Mouse (Mus musculus) midbrain, embryonic 10.5 days (tissue): ENCODE measurements around the gene Slc25a47. TPM values are rescaled to one million over a fixed set of nuclear protein-coding genes. Genes with fewer than 3 reads are reported as not detected.
A peak's percentile ranks its signal among the peaks of the same experiment; 100 is the strongest.

Source experiments
- DNase-seq: peaks from one replicate; pipeline ENCODE4 v3.0.0-alpha.2; 2017; ENCODE audit warnings: low spot score
- H3K27ac ChIP-seq: fragments of 300-500 bp; sonication (generic); replicated peaks from 2 replicates; pipeline ENCODE4 v1.5.1; 2016; ENCODE audit warnings: mild to moderate bottlenecking
- H3K27me3 ChIP-seq: fragments of 300-500 bp; sonication (generic); 2 replicates; pipeline ENCODE4 v1.6.1; 2016; ENCODE audit warnings: low read depth, mild to moderate bottlenecking; ENCODE audit not compliant: poor library complexity, severe bottlenecking
- H3K36me3 ChIP-seq: fragments of 300-500 bp; sonication (generic); 2 replicates; pipeline ENCODE4 v1.6.1; 2016; ENCODE audit warnings: mild to moderate bottlenecking, moderate library complexity
- H3K4me1 ChIP-seq: fragments of 300-500 bp; sonication (generic); 2 replicates; pipeline ENCODE4 v1.6.1; 2016
- H3K4me3 ChIP-seq: fragments of 300-500 bp; sonication (generic); 2 replicates; pipeline ENCODE4 v1.5.1; 2016; ENCODE audit warnings: mild to moderate bottlenecking, moderate library complexity
- H3K9me3 ChIP-seq: fragments of 300-500 bp; sonication (generic); replicated peaks from 2 replicates; pipeline ENCODE4 v1.6.1; 2016; ENCODE audit warnings: mild to moderate bottlenecking
- WGBS: fragments of 180-500 bp; shearing (Covaris S2); methylation state at CpG from one replicate; pipeline ENCODE4 v1.1.7; 2016; 5-methylcytosine and 5-hydroxymethylcytosine counted together
- polyA plus RNA-seq: library from polyadenylated mRNA; unstranded; fragments of >200 nt; fragmentation: Nextera tagmentation; extraction: Ambion mirVana; gene quantifications from 2 replicates; pipeline ENCODE4 v1.2.1, GENCODE M21; 2016

Gene Slc25a47
- polyA plus RNA-seq, 1 experiment from 2014 or later = 11.7 TPM

DNA sequence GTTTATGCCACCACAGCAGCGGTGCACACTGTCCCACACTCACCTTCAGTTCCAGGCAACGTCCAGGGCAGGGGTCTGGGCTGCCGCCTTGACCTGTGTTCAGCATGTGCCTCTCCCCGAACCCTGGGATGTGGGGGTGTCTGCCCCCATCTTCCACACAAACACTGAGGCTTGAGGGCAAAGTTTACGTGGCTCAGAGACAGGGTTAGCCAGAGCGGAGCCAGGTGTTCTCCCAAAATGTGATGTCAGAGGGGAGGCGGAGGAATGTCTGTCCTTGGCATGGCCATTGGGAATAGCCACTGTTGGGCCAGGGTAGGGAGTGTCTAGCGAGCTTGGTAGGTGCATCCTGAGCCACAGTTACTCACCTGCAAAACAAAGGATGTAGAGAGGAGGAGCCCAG, 17.0 kb downstream of the Slc25a47 start:
- Histone ChIP-seq H3K36me3 (peaks cover 17% of the 10 kb centered on the region), H3K27ac (no peak overlapping the region), H3K4me3 (no peak overlapping the region), H3K27me3 (no peaks in the 10 kb centered on the region), H3K9me3 (no peaks in the 10 kb centered on the region), H3K4me1 (peaks cover 11% of the 10 kb centered on the region)
- 91% methylated on average over 8 of the region's 8 CpGs for WGBS
- DNase-seq = no peak

DNA sequence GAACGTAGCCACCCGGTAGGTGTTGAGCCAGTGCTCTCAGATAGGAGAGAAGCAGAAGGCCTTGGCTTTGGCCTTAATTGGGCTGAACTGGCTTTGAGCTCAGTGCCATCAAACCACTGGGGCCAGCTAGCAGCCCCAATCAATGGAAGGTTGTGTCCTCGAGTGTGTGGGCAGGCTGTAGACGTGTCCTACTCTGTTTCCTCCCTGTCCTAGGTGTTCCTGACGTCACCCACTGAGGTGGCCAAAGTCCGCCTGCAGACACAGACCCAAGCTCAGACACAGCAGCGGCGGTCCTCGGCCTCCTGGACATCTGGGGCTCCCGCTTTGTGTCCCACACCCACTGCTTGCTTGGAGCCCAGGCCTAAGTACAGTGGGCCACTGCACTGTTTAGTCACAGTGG, 19.2 kb downstream of the Slc25a47 start:
- Histone ChIP-seq H3K27me3 (no peaks in the 10 kb centered on the region), H3K27ac (no peak overlapping the region), H3K4me1 (peaks cover 8% of the 10 kb centered on the region), H3K4me3 (no peak overlapping the region), H3K36me3 (peaks cover 23% of the 10 kb centered on the region), H3K9me3 (no peaks in the 10 kb centered on the region)
- 91% methylated on average over 10 of the region's 10 CpGs for WGBS
- DNase-seq = no peak

DNA sequence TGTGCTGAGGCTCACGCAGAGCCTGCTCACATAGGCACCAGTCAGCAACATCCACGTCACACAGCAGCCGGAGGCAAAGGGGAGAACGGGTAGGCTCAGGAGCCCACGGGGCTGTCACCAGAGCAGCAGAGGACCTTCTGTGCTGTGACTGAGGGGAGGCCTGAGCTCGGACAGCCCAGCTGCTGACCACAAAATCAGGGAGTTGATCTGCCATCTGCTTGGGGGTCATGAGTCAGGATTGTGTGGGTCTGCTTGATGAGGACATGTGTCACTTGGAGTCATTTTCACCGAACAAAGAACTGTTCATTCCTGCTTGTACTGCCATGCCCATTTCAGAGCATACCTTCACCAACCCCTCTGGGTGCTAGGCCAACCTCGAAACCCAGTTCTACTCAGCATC, 20.3 kb downstream of the Slc25a47 start:
- Histone ChIP-seq H3K4me3 (no peak overlapping the region), H3K36me3 (peaks cover 34% of the 10 kb centered on the region), H3K9me3 (no peaks in the 10 kb centered on the region), H3K27me3 (no peaks in the 10 kb centered on the region), H3K27ac (no peak overlapping the region), H3K4me1 (no peaks in the 10 kb centered on the region)
- whole genome bisulfite sequencing = 90% methylated on average over 8 of the region's 8 CpGs
- DNase-seq = no peak

DNA sequence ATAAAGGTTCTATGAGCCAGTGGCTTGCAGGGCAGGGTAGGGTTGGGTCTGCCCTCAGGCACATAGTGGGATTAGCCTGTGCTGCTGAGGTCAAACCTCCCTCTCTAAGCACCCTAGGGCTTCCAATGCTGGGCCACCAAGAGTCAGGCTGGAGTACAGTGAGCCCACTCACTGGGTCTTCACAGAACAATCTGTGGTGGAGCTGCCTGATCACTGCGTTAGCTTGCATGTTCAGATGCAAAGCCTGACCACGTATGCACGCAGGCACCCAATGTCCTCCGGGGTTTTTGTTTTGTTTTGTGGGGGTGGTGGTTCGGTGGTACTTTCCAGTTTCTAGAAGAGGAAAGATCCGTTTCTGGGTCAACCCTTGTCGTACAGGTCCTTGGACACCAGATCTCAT, 21.3 kb downstream of the Slc25a47 start:
- H3K27me3 ChIP-seq = no peaks in the 10 kb centered on the region
- no peak for DNase-seq
- 0 out of 2 replicates have a peak overlapping the region, but pooled peaks have one; percentile 38 for H3K27ac ChIP-seq
- no peaks in the 10 kb centered on the region for H3K9me3 ChIP-seq
- no peaks in the 10 kb centered on the region for H3K4me1 ChIP-seq
- H3K4me3 ChIP-seq = no peak overlapping the region
- peaks cover 43% of the 10 kb centered on the region for H3K36me3 ChIP-seq
- WGBS = 90% methylated on average over 7 of the region's 7 CpGs

DNA sequence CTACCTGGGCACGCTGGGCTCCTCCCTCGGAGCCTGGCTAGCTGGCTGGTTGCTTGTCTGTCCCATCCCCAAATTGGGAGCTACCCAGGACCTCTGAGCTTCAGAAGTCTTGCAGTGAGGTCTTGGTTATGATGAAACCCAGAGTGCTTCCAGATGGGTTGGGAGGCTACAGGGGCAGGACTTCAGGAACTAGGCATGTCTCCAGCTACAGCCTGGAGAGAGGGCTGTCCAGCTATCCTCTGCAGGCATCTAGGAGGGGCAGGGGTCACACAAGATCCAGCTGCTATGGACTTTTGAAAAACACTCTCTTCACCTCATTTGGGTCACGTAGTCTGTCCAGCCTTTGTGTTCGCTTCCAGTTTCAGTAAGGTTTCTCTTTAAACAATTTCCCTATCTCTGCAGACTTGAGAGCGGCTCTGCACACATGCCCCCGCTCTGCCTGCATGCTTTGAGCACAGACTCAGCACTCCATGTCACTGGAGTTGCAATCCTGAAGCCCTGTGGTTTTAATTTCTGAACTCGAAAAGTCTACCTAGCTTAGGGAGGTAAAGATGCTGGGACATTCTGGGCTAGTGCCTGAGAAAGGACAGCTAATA, 21.8 kb downstream of the Slc25a47 start:
- peaks cover 49% of the 10 kb centered on the region for H3K36me3 ChIP-seq
- no peaks in the 10 kb centered on the region for H3K4me1 ChIP-seq
- no peaks in the 10 kb centered on the region for H3K9me3 ChIP-seq
- H3K4me3 ChIP-seq = no peak overlapping the region
- H3K27ac ChIP-seq = 0 out of 2 replicates have a peak overlapping the region, but pooled peaks have one; percentile 38
- 87% methylated on average over 7 of the region's 7 CpGs for WGBS
- DNase-seq = no peak
- H3K27me3 ChIP-seq = no peaks in the 10 kb centered on the region

DNA sequence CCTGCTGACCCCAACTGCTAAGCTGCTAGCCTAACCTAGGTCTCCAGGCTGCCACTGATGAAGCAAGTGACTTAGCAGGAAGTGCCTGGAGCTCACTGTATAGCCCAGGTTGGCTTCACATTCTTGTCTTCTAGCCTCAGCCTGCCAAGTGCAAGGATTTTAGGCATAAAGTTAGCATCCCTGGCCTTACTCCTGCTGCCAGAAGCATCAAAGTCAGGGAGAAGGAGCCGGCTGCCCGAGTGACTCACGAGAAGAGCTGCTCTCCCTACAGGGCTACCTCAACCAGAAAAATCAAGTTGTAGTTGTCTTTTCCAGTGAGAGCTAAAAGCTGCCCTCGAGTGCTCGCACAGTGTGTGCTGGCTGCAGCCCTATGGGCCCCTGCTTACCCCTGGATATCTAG, 22.6 kb downstream of the Slc25a47 start:
- no peak for DNase-seq
- H3K4me3 ChIP-seq = no peak overlapping the region
- H3K9me3 ChIP-seq = no peaks in the 10 kb centered on the region
- no peaks in the 10 kb centered on the region for H3K4me1 ChIP-seq
- H3K36me3 ChIP-seq = peaks cover 57% of the 10 kb centered on the region
- H3K27ac ChIP-seq = no peak overlapping the region
- no peaks in the 10 kb centered on the region for H3K27me3 ChIP-seq
- 89% methylated on average over 5 of the region's 5 CpGs for WGBS

DNA sequence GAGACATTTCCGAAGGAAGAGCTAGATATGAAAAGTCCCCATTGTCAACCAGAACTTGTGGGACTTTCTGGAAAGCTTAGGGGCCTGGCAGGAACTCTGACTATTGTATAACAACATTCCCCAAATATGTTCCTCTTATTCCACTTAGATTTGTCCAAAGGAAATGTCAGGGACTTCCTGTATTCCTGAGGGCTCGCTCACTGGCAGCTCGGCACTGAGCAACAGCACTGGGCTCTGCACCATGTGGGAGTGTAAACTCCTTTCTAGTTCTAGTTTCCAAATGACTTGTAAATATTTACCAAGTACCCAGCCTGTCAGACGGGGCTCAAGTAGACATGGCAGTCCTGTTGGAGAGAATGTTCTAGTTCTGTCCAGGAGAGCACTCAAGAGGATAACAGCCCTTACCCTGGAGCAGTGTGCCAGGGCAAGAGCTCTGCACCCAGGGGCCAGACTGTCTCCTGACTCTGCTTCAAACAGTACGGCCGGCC, 29.2 kb downstream of the Slc25a47 start:
- Histone ChIP-seq H3K9me3 (no peaks in the 10 kb centered on the region), H3K4me1 (no peaks in the 10 kb centered on the region), H3K4me3 (no peak overlapping the region), H3K36me3 (peaks cover 100% of the 10 kb centered on the region), H3K27ac (no peak overlapping the region), H3K27me3 (no peaks in the 10 kb centered on the region)
- DNase-seq = no peak
- WGBS = 91% methylated on average over 6 of the region's 6 CpGs

DNA sequence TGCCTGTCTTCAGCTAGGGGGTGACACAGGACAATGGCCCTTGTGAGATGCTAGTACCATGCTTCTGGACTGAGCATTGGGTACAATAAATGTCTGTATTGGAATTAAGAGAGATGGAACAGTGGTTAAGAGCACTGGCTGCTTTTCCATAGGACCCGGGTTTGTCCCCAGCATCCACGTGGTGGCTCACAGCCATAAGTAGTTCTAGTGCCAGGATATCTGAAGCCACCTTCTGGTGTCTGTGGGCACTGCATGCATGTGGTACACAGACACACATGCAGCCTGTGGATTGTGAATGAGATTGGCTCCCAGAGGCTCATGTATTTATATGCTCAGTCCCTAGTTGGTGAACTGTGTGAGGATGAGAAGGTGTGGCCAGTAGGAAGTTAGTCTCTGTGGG, 33.7 kb downstream of the Slc25a47 start:
- DNase-seq = no peak
- H3K9me3 ChIP-seq = no peaks in the 10 kb centered on the region
- peaks cover 99% of the 10 kb centered on the region for H3K36me3 ChIP-seq
- no peaks in the 10 kb centered on the region for H3K27me3 ChIP-seq
- WGBS = 83% methylated on average over 2 of the region's 2 CpGs
- H3K27ac ChIP-seq = no peak overlapping the region
- no peak overlapping the region for H3K4me3 ChIP-seq
- H3K4me1 ChIP-seq = no peaks in the 10 kb centered on the region

DNA sequence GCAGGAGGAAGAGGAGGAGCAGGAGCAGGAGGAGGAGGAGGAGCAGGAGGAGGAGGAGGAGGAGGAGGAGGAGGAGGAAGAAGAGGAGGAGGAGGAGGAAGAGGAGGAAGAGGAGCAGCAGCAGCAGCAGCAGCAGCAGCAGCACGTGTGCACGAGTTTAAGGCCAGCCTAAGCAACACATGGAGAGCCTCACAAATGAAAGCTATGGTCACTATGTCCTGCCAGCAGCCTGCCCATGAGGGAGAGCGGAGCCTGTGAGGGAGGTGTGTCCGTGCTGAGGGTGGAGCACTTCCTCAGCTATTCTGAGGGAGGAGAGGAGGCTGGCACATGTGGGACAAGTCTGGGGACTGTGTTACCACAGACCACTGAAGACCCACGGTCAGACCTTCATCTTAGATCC, 37.3 kb downstream of the Slc25a47 start:
- Histone ChIP-seq H3K4me1 (no peaks in the 10 kb centered on the region), H3K27ac (no peak overlapping the region), H3K36me3 (peaks cover 97% of the 10 kb centered on the region), H3K27me3 (no peaks in the 10 kb centered on the region), H3K9me3 (no peaks in the 10 kb centered on the region), H3K4me3 (no peak overlapping the region)
- no peak for DNase-seq
- 89% methylated on average over 5 of the region's 5 CpGs for WGBS

DNA sequence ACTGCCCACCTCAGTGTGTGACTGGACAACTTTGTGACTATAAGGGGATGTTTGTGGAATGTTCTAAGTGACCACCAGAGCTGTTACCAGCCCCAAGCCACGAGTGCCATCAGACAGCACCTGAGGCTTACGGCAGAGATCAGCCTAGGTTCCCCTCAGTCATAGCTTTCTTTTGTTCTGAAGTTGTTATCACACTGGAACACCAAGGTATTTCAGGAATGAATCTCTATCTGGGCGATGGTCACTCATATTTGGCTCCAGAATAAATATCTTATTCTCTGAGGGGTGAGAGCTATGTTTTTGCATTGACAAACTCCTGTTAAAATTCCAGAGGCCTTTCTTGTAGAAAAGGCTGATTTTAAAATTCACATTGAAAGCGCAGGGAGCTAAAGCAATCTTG, 43.3 kb downstream of the Slc25a47 start:
- H3K36me3 ChIP-seq = peaks cover 97% of the 10 kb centered on the region
- no peak overlapping the region for H3K4me3 ChIP-seq

DNA sequence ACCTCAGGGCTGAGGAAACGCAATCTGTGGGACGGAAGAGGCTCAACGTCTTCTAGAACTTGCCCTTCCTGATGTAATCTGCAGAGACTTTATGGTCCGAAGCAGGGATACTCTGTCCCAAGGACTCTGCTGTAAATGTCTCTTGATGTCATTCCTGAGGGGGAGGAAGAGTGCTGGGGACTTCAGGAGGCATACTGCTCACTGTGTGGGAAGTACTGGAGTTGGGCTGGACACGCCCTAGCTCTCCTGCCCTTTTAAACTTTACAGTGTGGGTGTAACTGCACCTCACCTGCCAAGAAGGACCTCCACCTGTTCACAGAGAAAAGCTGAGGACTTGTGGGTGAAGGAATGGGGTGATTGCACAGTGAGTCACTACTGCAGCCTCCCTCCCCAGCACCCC, 44.8 kb downstream of the Slc25a47 start:
- Histone ChIP-seq H3K4me3 (no peak overlapping the region), H3K36me3 (peaks cover 97% of the 10 kb centered on the region), H3K9me3 (no peaks in the 10 kb centered on the region), H3K27me3 (no peaks in the 10 kb centered on the region), H3K4me1 (no peaks in the 10 kb centered on the region), H3K27ac (no peak overlapping the region)
- 95% methylated on average over 5 of the region's 5 CpGs for whole genome bisulfite sequencing
- DNase-seq = no peak

More for the DNA sequence above, 43.3 kb downstream of the Slc25a47 start:
- Histone ChIP-seq H3K27ac (no peak overlapping the region), H3K9me3 (no peaks in the 10 kb centered on the region), H3K27me3 (no peaks in the 10 kb centered on the region), H3K4me1 (no peaks in the 10 kb centered on the region)
- no peak for DNase-seq
- 87% methylated on average over 4 of the region's 4 CpGs for WGBS

DNA sequence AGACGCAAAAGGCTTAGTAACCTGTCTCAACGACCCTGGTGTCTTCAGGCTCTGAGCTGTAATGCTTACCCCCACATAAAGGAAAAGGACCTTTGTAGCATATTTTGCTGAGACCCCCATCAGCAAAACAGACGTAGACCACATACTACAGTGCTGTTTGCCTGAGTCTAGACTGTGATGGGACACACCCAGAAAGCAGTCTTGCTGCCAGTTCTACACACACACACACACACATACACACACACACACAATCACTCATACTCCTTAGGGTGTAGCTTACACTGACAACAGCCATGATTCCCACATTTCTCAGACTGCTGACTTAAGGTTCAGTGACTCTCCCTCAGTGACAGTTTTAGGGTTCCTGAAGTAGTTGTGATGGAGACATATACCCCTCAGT, 45.3 kb downstream of the Slc25a47 start:
- H3K4me1 ChIP-seq = no peaks in the 10 kb centered on the region
- no peaks in the 10 kb centered on the region for H3K27me3 ChIP-seq
- H3K36me3 ChIP-seq = peaks cover 97% of the 10 kb centered on the region
- WGBS = 83% methylated on average over 3 of the region's 3 CpGs
- no peak overlapping the region for H3K27ac ChIP-seq
- no peak for DNase-seq
- no peak overlapping the region for H3K4me3 ChIP-seq
- H3K9me3 ChIP-seq = no peaks in the 10 kb centered on the region

DNA sequence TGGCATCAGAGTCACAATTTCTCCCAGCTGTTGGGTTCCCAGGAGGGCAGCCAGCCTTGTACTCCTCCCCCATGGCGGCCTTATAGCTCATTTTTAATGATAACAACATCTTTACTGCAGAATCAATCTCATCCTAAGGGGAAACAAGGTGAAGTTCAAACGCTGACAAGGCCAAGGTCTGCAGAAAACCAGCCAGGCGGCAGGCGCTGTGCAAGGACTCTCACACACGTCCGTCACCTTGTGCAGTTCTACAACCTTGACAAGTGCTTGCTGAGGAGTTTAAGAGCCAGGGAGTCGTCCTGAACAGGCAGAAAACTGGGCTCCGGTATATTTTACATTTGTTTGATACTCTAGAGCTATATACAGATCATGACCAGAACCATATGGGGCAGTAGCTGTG, 46.9 kb downstream of the Slc25a47 start:
- WGBS = 95% methylated on average over 8 of the region's 8 CpGs
- H3K9me3 ChIP-seq = no peaks in the 10 kb centered on the region
- H3K4me3 ChIP-seq = no peak overlapping the region
- no peak overlapping the region for H3K27ac ChIP-seq
- no peaks in the 10 kb centered on the region for H3K4me1 ChIP-seq
- H3K27me3 ChIP-seq = no peaks in the 10 kb centered on the region
- DNase-seq = no peak
- peaks cover 99% of the 10 kb centered on the region for H3K36me3 ChIP-seq

DNA sequence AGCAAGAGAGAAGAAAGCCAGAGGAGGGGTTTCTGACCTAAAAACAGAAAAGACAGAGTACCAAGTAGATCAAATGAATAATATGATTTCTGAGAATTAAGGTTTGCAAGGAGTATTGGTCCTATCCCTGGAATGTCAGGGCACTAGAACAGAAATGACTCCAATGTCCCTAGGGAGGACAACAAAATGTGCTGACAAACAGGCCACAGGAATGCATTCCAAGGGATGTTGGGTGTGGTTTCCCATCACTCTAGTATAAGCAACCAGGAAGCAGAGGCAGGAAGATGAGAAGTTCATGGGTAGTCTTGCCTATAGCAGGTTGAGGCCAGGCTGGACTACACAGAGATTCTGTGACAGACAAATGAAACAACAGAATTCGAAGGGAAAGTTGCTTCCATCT, 50.1 kb downstream of the Slc25a47 start:
- Histone ChIP-seq H3K36me3 (peaks cover 97% of the 10 kb centered on the region), H3K27me3 (no peaks in the 10 kb centered on the region), H3K9me3 (no peaks in the 10 kb centered on the region), H3K4me1 (no peaks in the 10 kb centered on the region), H3K27ac (no peak overlapping the region), H3K4me3 (no peak overlapping the region)
- DNase-seq = no peak
- 92% methylated on average over 1 of the region's 1 CpGs for WGBS
